Mouse (Mus musculus) thymus, postnatal 10 days (tissue): Measurements from ENCODE around the gene Kcnt1.
"Not testable (repeated sequence)": the region's sequence is repeated elsewhere in the genome, so short reads cannot be mapped to it uniquely, and the experiment has no call there.

ENCODE experiments used
- DNase-seq, 2 experiments: peaks; one replicate each; pipeline ENCODE4 v3.0.0; 2021; ENCODE audit warnings: low spot score in 2 of 2

The Kcnt1 gene

GRCm38 (mm10) chr2:25863337-25864131 lies at the start of gene Kcnt1:
TSS of gene Kcnt1 (plus strand) at chr2:25863734.
- DNase-seq = peak in 1 of 2 experiments; percentile 10

- DNase-seq = not testable (repeated sequence)
These were observed 47.8 kb upstream of the Kcnt1 start, which contains the start of gene Glt6d1 for GRCm38 (mm10) chr2:25815748-25816147. TSS of gene Glt6d1 (minus strand) at chr2:25815848.

- DNase-seq = no peak
These were observed 40.7 kb upstream of the Kcnt1 start, which contains the start of gene Lcn9 for GRCm38 (mm10) chr2:25822806-25823205. TSS of gene Lcn9 (plus strand) at chr2:25823153.

GRCm38 (mm10) chr2:25824751-25825150 lies 38.8 kb upstream of the Kcnt1 start:
- no peak for DNase-seq

DNA sequence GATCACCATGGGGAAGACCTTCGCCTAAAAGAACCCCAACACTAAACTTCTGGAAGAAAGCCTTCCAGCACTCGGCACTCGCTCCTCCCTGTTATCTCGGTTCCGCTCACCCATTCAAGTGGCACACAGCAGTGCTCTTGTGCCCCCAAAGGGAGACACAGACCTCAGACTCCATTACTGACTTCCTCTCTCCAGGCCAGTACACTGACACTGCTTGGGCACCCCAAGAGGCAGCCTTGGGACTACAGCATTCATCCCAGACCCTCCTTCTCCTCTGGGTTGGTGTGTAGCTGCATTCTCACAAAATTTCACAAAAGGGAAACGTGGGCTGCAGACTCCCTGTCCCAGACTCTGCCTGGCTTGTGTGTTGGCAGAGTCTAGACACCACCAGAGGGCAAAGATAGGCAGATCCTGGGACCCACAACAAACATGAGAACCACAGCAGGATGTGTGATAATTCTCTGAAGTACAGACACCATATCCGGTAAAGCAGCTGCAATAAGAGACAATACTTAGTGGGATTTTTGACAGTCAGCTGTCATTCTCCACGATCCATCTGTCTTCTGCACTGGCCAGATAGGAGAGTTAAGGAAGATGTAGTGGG lies 35.1 kb upstream of the Kcnt1 start:
- peak; percentile 16 to 41 for DNase-seq

- no peak for DNase-seq
These were observed 32.7 kb upstream of the Kcnt1 start for GRCm38 (mm10) chr2:25830786-25831185.

GRCm38 (mm10) chr2:25836291-25836690 lies 27.2 kb upstream of the Kcnt1 start:
- peak; percentile 9 to 64 for DNase-seq

DNA sequence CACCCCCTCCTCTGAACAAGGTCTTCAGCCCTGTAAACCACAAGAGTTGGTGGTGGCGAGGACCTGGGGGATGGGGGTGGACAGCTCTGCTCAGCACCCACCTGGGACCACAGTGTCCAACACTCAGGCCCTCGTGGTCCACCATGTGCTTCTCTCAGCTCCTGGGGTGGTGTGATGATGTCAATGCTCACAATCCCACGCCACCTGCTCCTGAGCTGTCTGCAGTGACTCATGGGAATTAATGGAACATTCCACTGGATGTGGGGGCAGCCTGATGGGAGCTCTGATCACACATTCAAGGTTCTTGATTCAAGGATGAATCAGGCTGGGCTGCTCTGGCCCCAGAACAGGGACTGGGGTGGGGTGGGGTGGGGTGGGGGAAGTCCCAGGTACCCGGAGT lies 21.4 kb upstream of the Kcnt1 start:
- DNase-seq = no peak

DNA sequence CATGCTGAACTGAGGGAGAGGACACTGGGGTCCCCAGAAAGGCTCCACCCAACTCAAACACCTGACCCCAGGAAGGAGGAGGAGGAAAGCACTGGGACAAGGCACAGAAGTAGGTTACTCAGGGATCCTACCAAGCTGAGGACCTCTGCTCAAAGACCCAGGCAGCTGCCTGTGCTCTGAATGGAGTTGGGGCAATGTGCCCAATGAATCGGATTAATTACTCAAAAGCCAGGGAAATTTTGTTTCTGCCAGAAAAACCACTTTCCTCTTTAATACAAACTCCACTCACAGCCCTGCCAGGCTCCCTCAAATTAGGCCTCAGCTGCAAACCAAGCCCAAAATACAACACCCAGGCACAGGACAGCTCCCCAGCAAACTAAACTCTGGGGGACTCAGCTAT lies 20.8 kb upstream of the Kcnt1 start:
- DNase-seq = no peak

DNA sequence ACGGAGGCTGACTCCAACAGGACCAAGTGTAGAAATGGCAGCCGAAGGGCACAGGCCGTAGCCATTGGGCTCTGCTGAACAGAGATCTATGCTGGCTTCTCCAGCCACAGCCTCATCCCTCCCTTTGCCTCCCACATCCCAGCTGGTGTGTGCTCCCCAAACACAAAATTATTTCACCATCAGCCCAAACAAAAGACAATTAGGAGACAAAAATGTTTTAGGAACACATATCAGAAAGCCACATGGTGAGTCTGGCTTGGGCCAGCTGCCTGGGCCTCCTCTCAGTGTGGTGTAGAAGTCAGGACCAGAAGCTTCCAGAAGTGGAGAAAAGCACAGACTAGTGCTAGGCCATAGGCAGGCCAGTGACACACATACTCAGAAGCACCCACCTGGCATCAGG lies 19.4 kb upstream of the Kcnt1 start:
- no peak for DNase-seq

DNA sequence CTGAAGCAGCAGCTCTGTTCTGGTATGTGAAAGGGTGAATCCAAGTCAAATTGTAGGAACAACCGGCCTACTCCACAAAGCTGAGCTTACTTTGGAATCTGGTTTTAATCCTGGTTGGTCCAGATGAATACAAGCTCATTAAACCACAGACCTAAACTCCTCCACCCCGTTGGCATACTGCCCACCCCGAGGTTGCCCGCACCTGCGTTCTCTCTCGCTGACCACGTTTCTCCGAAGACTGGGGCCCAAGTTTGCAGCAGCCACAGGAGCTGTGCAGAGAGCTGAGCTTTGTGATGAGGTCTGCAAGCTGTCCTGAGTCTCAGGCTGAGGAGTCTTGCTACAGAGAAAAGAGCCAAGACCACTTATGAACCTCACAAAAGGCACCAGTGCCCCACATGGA lies 17.0 kb upstream of the Kcnt1 start:
- no peak for DNase-seq

GRCm38 (mm10) chr2:25847226-25847625 lies 16.3 kb upstream of the Kcnt1 start, which contains the start of gene Sohlh1:
TSS of gene Sohlh1 (minus strand) at chr2:25847248.
- no peak for DNase-seq

GRCm38 (mm10) chr2:25850330-25850729 lies 13.2 kb upstream of the Kcnt1 start:
- peak in 1 of 2 experiments; percentile 73 for DNase-seq

- DNase-seq = no peak
These were observed 10.9 kb upstream of the Kcnt1 start for GRCm38 (mm10) chr2:25852626-25853025.

DNA sequence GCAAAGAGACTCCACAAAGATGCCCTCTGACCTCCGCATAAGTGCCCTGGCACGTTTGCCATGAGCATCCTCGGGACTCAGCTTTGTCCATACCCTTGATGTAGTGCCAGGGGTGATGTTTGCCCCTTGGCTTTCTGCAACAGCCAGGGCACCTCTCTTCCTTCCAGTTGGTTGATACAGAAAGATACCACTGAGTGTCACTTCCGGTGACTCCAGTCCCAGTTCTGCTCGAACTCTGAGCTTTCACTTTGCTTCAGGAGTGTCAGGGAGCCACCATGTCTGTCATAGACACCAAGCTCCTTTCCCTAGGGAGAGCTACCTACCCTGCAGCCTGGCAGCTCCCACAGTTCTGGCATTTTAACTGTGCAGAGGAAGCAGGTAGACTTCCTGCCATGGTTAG lies 9.5 kb upstream of the Kcnt1 start:
- DNase-seq = peak in 1 of 2 experiments; percentile 10

DNA sequence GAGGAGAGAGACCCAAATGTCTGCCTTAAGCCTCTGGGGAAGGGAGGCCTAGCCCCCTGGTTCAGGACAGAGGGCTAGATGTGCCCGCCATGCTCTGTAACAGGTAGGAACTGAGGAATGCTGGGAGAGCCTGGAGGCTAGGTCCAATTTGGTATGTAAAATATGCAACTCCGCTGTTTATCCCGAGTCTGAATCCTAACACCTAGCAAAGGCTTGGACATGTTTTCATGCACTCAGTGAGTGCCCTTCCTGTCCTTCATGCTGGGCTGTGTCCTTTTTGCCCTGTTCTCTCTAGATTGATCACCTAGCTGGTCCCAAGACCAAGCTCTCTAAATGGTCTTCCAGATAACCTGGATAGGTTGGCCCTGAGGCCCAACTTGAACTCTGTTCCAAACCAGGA lies 3.6 kb upstream of the Kcnt1 start:
- DNase-seq = no peak

DNA sequence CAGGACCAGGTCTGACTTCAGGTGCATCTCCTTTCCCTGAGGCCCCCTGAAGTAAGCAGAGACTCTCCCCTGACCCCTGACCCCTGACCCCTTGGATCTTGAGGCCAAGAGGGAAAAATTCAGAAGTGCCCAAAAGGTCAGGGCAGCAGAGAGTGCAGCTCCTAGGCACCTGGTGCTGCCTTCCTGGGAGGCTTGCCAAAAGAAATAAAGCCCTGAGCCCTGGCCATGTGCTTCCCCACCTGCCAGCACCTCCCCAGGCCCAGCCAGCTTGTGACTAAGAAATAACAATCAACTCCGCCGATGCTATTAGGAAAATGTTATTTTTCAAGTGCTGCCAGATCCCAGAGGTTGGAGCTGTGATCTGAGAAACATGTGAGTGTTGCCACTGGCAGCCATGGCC lies 1.5 kb upstream of the Kcnt1 start:
- no peak for DNase-seq

DNA sequence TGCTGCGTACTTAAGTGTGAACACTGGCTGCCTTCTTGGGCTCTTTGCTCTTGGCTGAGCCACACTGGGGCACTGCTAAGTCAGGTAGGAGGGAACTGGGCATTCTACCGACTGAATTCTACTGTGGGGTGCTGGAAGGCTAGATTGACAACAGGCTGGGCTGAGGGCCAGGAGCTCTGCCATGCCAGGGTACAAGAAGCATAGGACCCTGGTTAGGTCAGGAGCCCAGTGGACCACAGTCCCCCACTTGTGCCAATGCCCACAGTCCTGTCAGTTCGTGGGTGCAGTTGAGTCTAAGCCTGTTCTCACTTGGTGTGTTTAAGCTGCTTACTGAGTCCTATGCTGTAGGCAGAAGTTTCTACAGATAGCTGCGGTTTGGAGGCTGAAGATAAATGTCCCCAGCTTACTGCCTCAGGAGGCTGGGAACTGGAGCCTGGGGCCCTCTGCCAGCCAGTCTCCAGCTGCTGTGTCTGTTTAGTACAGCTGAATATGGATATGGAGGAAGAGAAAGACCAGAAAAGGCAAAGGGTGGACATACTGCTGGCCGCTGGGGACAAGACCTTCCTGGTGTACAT lies 751 bp upstream of the Kcnt1 start:
- DNase-seq = no peak

- no peak for DNase-seq
These were observed 696 bp downstream of the Kcnt1 start for GRCm38 (mm10) chr2:25864230-25864629.

GRCm38 (mm10) chr2:25865412-25865811 lies 1.9 kb downstream of the Kcnt1 start:
- no peak for DNase-seq

DNA sequence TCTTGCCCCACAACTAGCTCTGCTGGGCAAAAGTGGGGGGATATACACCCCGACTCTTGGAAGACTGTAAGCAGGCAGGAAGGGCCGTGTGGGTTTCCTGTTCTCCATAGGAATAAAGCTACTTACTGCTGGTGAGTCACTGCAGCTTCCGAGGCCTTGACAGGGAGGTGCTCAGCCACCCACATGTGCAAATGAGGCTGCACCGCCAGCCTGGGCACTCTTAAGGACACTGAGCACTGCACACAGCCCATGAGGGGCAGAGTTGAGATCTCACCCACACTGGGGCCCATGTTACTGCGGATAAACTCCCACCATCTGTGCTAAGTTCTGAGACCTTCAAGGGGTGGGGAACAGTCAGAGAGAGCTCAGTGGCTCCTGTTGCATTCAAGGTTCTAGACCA lies 3.1 kb downstream of the Kcnt1 start:
- no peak for DNase-seq

DNA sequence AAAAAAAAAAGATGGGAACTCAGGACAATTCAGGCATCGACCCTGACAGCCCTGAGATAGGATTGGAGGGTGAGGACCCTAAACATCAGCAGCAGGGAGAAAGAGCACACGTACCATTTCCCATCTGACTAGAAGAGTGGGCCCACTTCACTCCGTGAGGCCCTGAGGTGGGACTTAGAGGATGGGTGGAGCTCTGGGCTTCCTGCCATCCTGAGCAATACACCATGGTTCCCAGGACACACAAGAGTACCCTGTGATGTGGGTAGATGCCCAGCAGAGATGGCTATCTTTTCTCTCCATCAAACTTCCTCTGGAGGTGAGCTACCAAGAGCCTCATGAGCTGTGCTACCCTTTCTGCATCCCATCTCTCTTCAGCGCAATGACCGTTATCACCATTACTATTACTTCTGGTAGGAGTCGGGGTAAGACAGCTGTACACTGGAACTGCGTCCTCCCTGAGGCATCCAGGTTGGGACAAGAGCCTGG lies 13.8 kb downstream of the Kcnt1 start:
- DNase-seq = no peak
